Mouse (Mus musculus) intestine, embryonic 15.5 days (tissue): ENCODE results near the gene Rab4a. TPM values are rescaled to one million over a fixed set of nuclear protein-coding genes. Genes with fewer than 3 reads are reported as not detected.
A peak's percentile ranks its signal among the peaks of the same experiment; 100 is the strongest.

Experiments
- ATAC-seq: fragments of 200-750 bp; cut with Nextera tagmentation; 2 replicates; pipeline ENCODE4 v1.8.0; 2017; ENCODE audit warnings: moderate TSS enrichment, moderate library complexity
- H3K27ac ChIP-seq: fragments of 300-500 bp; sonication (generic); 2 replicates; pipeline ENCODE4 v1.5.1; 2015; ENCODE audit warnings: mild to moderate bottlenecking, inconsistent platforms
- H3K27me3 ChIP-seq: fragments of 300-500 bp; sonication (generic); replicated peaks from 2 replicates; pipeline ENCODE4 v1.6.1; 2015; ENCODE audit warnings: inconsistent platforms
- H3K36me3 ChIP-seq: fragments of 300-500 bp; sonication (generic); 2 replicates; pipeline ENCODE4 v1.6.1; 2015; ENCODE audit warnings: inconsistent platforms
- H3K4me1 ChIP-seq: fragments of 300-500 bp; sonication (generic); replicated peaks from 2 replicates; pipeline ENCODE4 v1.6.1; 2015; ENCODE audit warnings: inconsistent platforms
- H3K4me2 ChIP-seq: fragments of 300-500 bp; sonication (generic); replicated peaks from 2 replicates; pipeline ENCODE4 v1.6.1; 2015; ENCODE audit warnings: mild to moderate bottlenecking, inconsistent platforms
- H3K4me3 ChIP-seq: fragments of 300-500 bp; sonication (generic); replicated peaks from 2 replicates; pipeline ENCODE4 v1.5.1; 2015; ENCODE audit warnings: inconsistent platforms
- H3K9ac ChIP-seq: fragments of 300-500 bp; sonication (generic); 2 replicates; pipeline ENCODE4 v1.6.1; 2015; ENCODE audit warnings: inconsistent platforms
- H3K9me3 ChIP-seq: fragments of 300-500 bp; sonication (generic); 2 replicates; pipeline ENCODE4 v1.6.1; 2016; ENCODE audit warnings: inconsistent platforms
- WGBS: fragments of 180-500 bp; shearing (Covaris S2); methylation state at CpG from one replicate; pipeline ENCODE4 v1.1.7; 2015; 5-methylcytosine and 5-hydroxymethylcytosine counted together
- polyA plus RNA-seq: library from polyadenylated mRNA; unstranded; fragments of >200 nt; fragmentation: Nextera tagmentation; extraction: Ambion mirVana; gene quantifications from 2 replicates; pipeline ENCODE4 v1.2.1, GENCODE M21; 2015

Rab4a gene
- polyA plus RNA-seq, 1 experiment from 2014 or later, result 54.8 TPM

DNA sequence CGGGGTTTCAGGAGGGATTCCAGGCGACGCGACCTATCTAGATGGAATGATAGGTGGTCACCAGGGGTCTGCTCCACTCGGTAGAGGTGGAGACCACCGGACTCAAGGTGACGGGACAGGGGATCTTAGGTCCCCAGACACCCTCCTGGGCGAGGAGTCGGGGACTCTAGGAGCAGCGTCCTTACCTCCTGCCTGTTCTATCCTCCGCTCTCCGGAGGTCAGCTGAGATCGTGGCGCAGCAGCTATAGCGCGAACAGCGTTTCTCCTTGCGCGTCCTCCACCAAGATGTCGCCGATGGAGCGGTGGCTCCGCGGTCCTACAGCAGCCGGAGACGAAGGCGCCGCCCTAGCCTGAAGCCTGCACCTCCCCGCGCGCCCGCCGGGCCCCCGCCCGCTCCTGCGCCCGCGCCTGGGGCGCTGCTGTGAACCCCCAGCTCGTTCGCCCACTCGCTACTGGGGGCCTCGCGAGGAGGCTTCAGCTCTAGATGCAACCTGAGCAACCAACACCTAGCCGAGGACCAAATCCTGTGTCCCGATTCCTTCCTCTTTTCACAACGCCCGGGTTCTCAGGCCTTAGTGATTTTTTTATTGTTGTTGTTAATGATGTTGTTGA is 54.0 kb downstream of the Rab4a start, which contains the start of gene Ccsap:
TSS of gene Ccsap (minus strand) at position 562 of the 612 bp plus-strand sequence.
- ATAC-seq, result peak; percentile 71
- Histone ChIP-seq H3K36me3 (no peaks in the 10 kb centered on the region), H3K4me1 (peaks cover 10% of the 10 kb centered on the region; the same call in 1 of the 2 replicates), H3K4me2 (peak within 1 kb of the TSS; percentile 98), H3K27me3 (peaks cover 10% of the 10 kb centered on the region), H3K9me3 (no peaks in the 10 kb centered on the region), H3K27ac (peak within 1 kb of the TSS; percentile 73), H3K9ac (peak within 1 kb of the TSS; percentile 87), H3K4me3 (peak within 1 kb of the TSS; percentile 97)
- WGBS, result 1% methylated on average over 48 of the region's 48 CpGs

DNA sequence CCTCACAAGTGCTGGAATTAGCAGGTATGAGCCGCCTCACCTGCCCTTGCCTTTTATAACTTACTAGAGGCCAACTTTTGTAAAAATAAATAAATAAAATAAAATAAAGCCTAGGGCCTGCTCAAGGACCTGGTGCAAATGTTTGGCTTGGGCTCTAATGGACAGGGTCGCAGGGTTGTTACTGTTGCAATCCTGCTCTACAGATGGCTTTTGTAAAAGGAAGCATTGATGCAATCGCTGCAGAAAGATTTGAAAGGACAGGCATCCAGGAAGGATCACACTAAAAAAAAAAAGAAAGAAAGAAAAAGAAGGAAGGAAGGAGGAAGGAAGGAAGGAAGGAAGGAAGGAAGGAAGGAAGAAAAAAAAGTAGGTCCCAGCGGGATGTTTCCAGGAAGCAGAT is 54.6 kb downstream of the Rab4a start:
- no peak overlapping the region for H3K4me3 ChIP-seq
- H3K9me3 ChIP-seq, result no peaks in the 10 kb centered on the region
- no peak for ATAC-seq
- peaks cover 10% of the 10 kb centered on the region; the same call in 1 of the 2 replicates for H3K4me1 ChIP-seq
- H3K4me2 ChIP-seq, result peak overlapping the region; percentile 98
- no peak overlapping the region; the same call in 1 of the 2 replicates for H3K9ac ChIP-seq
- peaks cover 10% of the 10 kb centered on the region for H3K27me3 ChIP-seq
- WGBS, result 73% methylated on average over 4 of the region's 4 CpGs
- no peak overlapping the region for H3K27ac ChIP-seq
- H3K36me3 ChIP-seq, result no peaks in the 10 kb centered on the region

DNA sequence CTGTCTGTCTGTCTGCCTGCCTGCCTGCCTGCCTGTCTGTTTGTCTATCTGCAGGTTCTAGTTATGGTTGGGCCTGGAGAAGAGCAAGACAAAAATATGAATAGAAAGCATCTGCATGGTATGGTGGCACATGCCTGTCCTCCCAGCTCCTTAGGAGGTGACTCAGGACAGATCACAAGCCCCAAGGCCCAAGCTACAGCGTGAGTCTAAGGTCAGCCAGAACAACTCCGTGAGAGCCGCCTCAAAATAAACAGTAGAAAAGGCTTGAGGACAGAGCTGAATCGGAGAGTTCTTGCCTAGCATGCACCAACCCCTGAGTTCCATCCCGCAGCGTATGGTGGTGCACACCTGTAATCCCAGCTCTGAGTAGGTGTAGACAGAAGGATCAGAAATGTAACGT is 60.0 kb downstream of the Rab4a start:
- no peak overlapping the region for H3K9ac ChIP-seq
- WGBS, result 62% methylated on average over 7 of the region's 7 CpGs

DNA sequence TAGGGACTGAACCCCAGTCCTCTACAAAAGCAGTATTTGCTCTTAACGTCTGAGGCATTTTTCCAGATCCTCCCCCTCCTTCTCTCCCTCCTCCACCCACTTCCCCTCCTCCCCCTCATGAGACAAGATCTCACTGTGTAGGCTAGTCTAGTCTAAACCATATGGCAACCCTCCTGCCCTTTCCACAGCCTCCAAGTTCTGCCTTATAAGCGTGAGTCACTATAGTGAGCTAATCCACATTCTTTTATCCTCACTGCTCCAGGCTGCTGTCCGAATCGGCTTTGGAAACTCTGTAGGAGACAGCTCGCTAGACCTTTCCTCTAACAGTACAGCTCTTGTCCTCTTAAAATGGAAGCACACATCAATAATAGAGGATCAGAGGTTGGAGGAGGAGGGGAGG is 61.2 kb downstream of the Rab4a start:
- WGBS, result 38% methylated on average over 5 of the region's 5 CpGs
- no peak for ATAC-seq

More for the DNA sequence above, 60.0 kb downstream of the Rab4a start:
- no peak for ATAC-seq
- no peak overlapping the region for H3K27ac ChIP-seq
- H3K4me1 ChIP-seq, result 0 out of 2 replicates have a peak, but pooled peaks cover under 1% of the 10 kb centered on the region
- no peaks in the 10 kb centered on the region for H3K36me3 ChIP-seq
- H3K27me3 ChIP-seq, result peaks cover 10% of the 10 kb centered on the region
- no peaks in the 10 kb centered on the region for H3K9me3 ChIP-seq
- H3K4me2 ChIP-seq, result no peak overlapping the region
- no peak overlapping the region for H3K4me3 ChIP-seq

DNA sequence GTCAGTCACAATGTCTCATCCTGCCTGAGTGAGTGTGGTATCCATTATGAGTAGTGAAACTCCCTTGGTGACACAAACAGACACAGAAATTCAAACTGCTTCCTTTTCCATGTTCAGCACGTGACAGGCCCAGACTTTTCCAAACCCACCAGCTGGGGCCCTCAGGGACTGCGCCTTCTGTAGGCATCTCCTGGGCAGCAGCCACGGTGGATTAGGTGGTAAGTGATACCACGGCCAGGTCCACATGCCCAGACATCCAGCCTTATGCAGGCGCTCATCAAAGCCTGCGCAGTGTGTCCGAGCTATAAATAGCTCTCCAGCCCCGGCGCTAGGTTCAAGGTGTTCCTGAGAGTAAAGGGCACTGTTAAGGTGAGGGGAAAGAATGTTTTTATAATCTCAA is 66.3 kb downstream of the Rab4a start:
- WGBS, result 73% methylated on average over 9 of the region's 9 CpGs
- no peaks in the 10 kb centered on the region for H3K27me3 ChIP-seq
- no peak overlapping the region for H3K4me2 ChIP-seq
- no peaks in the 10 kb centered on the region for H3K4me1 ChIP-seq
- H3K27ac ChIP-seq, result no peak overlapping the region
- H3K4me3 ChIP-seq, result no peak overlapping the region
- ATAC-seq, result no peak
- H3K9ac ChIP-seq, result no peak overlapping the region
- no peaks in the 10 kb centered on the region for H3K36me3 ChIP-seq
- H3K9me3 ChIP-seq, result no peaks in the 10 kb centered on the region

More for the DNA sequence above, 61.2 kb downstream of the Rab4a start:
- Histone ChIP-seq H3K4me2 (no peak overlapping the region), H3K27ac (no peak overlapping the region), H3K4me3 (no peak overlapping the region), H3K9me3 (no peaks in the 10 kb centered on the region), H3K27me3 (peaks cover 10% of the 10 kb centered on the region), H3K4me1 (no peaks in the 10 kb centered on the region), H3K36me3 (no peaks in the 10 kb centered on the region), H3K9ac (no peak overlapping the region)

DNA sequence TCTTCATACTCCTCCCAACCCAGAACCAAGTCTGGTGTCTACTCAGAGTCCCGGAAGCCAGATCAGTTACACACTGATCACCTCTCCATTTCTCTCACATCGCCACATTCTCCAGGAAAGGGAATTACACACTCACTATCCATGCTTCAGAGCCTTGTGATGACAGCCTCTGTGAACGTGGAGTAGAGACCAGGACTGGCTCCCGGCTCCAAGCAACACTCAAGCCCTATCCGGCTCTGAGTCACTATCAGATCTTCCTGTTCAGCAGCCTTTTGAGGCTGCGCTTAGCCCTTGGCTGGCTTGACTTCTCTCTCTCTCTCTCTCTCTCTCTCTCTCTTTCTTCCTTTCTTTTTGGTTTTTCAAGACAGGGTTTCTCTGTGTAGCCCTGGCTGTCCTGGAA is 67.6 kb downstream of the Rab4a start:
- ATAC-seq, result no peak

DNA sequence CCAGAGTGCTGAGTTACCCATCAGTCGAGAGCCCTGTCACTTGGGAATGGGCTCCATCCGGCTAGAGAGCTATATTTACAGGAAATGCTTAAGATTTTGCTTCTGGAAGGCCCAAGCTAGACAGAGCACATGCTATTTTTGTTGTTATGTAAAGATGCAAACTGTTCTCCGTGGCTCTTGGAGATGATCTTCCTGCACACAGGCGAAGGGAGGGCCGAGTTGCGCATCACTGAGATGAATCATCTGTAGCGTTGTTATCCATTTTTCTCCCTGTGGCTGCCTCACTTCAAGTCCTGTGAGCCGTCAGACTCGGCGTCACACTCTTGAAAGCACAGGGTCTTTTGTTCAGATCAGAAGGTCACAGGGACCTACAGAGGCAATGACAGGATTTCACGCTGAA is 68.5 kb downstream of the Rab4a start:
- no peaks in the 10 kb centered on the region for H3K4me1 ChIP-seq
- no peak overlapping the region for H3K4me3 ChIP-seq
- H3K27me3 ChIP-seq, result no peaks in the 10 kb centered on the region
- no peak overlapping the region for H3K9ac ChIP-seq
- 78% methylated on average over 11 of the region's 11 CpGs for WGBS
- no peaks in the 10 kb centered on the region for H3K36me3 ChIP-seq
- H3K27ac ChIP-seq, result no peak overlapping the region
- no peaks in the 10 kb centered on the region for H3K9me3 ChIP-seq
- H3K4me2 ChIP-seq, result no peak overlapping the region
- no peak for ATAC-seq

More for the DNA sequence above, 67.6 kb downstream of the Rab4a start:
- Histone ChIP-seq H3K9me3 (no peaks in the 10 kb centered on the region), H3K27me3 (no peaks in the 10 kb centered on the region), H3K4me3 (no peak overlapping the region), H3K4me1 (no peaks in the 10 kb centered on the region), H3K4me2 (no peak overlapping the region), H3K36me3 (no peaks in the 10 kb centered on the region), H3K27ac (no peak overlapping the region), H3K9ac (no peak overlapping the region)
- 74% methylated on average over 6 of the region's 6 CpGs for WGBS

DNA sequence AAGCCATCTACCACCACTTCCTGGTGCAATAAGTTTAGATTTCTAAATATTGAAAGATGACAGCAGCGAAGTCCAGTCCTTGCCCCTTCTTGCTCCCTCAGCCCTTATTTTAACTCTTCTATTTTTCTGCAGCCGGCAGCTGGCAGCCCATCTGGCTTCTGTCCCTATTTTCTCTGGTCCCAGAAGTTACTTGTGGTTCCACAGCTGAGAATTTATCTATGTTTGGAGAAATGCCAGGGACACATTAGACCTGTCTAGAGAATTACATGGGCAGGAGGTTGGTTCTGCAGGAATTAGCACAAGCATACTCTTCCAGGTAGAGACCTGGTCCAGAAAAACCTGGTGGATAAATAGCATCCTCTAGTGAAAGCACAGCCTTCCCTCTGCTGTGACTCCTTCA is 72.1 kb downstream of the Rab4a start:
- no peaks in the 10 kb centered on the region for H3K27me3 ChIP-seq
- 35% methylated on average over 2 of the region's 2 CpGs for WGBS
- ATAC-seq, result no peak

DNA sequence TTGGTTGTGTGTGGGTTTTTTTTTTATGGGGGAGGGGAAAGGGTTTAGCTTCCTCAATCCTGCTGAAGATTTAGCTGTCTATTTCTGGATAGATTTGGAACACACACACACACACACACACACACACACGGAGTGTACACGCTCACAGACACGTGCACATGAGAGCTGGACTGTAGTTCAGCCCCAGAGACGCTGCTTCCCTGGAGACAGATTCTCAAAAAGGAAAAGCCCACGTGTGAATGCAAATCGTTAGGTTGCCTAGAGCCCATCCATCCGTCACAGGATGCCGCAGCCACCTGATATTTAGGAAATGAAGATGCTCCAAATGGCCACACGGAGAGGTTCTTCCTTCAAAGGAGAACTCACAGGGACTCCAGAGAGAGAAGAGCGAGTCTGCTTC is 74.5 kb downstream of the Rab4a start:
- H3K4me1 ChIP-seq, result peaks cover 6% of the 10 kb centered on the region
- no peak overlapping the region for H3K4me2 ChIP-seq
- H3K27me3 ChIP-seq, result 0 out of 2 replicates have a peak, but pooled peaks cover 4% of the 10 kb centered on the region
- H3K36me3 ChIP-seq, result no peaks in the 10 kb centered on the region
- no peak for ATAC-seq
- H3K27ac ChIP-seq, result no peak overlapping the region
- WGBS, result 69% methylated on average over 10 of the region's 10 CpGs
- H3K9ac ChIP-seq, result no peak overlapping the region
- H3K9me3 ChIP-seq, result no peaks in the 10 kb centered on the region
- no peak overlapping the region for H3K4me3 ChIP-seq

More for the DNA sequence above, 72.1 kb downstream of the Rab4a start:
- no peaks in the 10 kb centered on the region for H3K36me3 ChIP-seq
- no peaks in the 10 kb centered on the region for H3K4me1 ChIP-seq
- H3K27ac ChIP-seq, result no peak overlapping the region
- H3K4me3 ChIP-seq, result no peak overlapping the region
- no peak overlapping the region for H3K4me2 ChIP-seq
- no peaks in the 10 kb centered on the region for H3K9me3 ChIP-seq
- H3K9ac ChIP-seq, result no peak overlapping the region

DNA sequence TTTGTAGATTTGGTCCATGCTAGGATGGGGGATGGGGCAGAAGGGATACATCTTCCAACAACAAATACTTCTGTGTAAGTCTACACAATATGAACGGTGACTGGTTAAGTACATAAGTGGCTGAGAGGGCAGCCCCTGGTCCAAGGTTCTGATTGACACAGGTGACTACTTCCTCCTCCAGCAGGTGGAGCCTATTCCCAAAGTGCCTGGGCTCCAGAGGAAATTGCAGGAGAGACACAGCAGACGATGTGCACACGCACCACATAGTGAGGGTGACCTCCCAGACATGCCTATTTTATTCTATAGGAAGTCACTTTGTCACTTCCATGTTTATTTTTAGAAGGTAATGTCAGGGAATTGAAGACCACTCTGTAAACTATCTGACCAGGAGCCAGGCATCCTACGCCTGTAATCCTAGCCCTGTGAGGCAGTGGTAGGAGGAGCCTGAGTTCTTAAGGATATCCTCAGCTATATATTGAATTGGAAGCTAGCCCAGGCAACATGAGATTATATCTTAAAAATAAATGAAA is 75.1 kb downstream of the Rab4a start:
- H3K4me1 ChIP-seq, result peaks cover 6% of the 10 kb centered on the region
- WGBS, result 30% methylated on average over 4 of the region's 4 CpGs
- no peaks in the 10 kb centered on the region for H3K36me3 ChIP-seq
- H3K27ac ChIP-seq, result no peak overlapping the region
- H3K9me3 ChIP-seq, result no peaks in the 10 kb centered on the region
- ATAC-seq, result no peak
- no peak overlapping the region for H3K4me2 ChIP-seq
- H3K27me3 ChIP-seq, result 0 out of 2 replicates have a peak, but pooled peaks cover 4% of the 10 kb centered on the region
- H3K9ac ChIP-seq, result no peak overlapping the region
- H3K4me3 ChIP-seq, result no peak overlapping the region

DNA sequence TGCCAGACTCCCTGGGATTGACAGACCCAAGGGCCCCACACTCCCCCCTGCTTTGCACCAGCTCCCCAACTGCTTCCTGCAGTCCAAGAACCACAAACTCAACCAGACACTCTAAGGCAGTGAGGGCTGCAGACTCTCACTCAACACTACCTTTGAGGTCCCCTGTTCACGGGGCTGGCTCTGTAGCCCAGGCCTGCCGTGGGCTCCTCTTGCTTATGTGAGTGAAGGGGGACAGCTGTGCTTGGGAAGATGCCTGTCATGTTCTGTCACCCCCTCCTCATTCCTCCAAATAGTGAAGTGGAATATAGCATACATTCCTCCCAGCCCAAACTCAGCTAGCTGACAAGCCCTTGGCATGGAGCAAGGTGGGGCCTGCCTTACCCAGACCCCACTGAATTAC is 76.6 kb downstream of the Rab4a start:
- no peaks in the 10 kb centered on the region for H3K9me3 ChIP-seq
- H3K27me3 ChIP-seq, result peaks cover 8% of the 10 kb centered on the region; the same call in 1 of the 2 replicates
- peaks cover 6% of the 10 kb centered on the region for H3K4me1 ChIP-seq
- ATAC-seq, result no peak
- no peaks in the 10 kb centered on the region for H3K36me3 ChIP-seq
- H3K9ac ChIP-seq, result no peak overlapping the region
- no peak overlapping the region for H3K27ac ChIP-seq
- H3K4me3 ChIP-seq, result no peak overlapping the region
- H3K4me2 ChIP-seq, result no peak overlapping the region
- WGBS, result 54% methylated on average over 2 of the region's 2 CpGs

DNA sequence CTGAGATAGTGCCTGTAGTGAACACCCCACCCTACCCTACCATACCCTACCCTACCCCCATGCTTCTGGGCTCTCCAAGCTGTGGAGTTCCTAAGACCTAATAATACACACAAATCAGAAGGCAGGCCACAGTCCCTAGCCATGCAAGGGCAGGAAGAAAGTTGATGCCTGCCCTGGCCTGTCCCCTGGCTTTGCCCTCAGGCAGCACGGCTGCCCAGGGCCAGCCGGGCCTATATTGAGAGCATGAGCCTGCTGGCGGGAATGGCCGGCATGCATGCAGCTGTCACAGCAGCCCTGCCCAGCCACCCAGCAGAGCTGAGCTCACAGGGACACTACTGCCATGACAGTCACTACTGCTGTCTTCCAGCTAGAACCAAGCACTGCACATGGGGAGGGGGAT is 77.3 kb downstream of the Rab4a start:
- Histone ChIP-seq H3K27me3 (peaks cover 8% of the 10 kb centered on the region; the same call in 1 of the 2 replicates), H3K4me2 (no peak overlapping the region), H3K9ac (no peak overlapping the region), H3K4me1 (peaks cover 6% of the 10 kb centered on the region), H3K27ac (no peak overlapping the region), H3K36me3 (no peaks in the 10 kb centered on the region), H3K4me3 (no peak overlapping the region), H3K9me3 (no peaks in the 10 kb centered on the region)
- WGBS, result 70% methylated on average over 4 of the region's 4 CpGs
- ATAC-seq, result no peak
